Mouse (Mus musculus) layer of hippocampus, adult 18-20 months (tissue): ENCODE results near the gene Klra8. TPM values are rescaled to one million over a fixed set of nuclear protein-coding genes. Genes with fewer than 3 reads are reported as not detected.
"Not testable (repeated sequence)": the region's sequence is repeated elsewhere in the genome, so short reads cannot be mapped to it uniquely, and the experiment has no call there.

Source experiments
- DNase-seq, 2 experiments: peaks; one replicate each; pipeline ENCODE4 v3.0.0; 2022; ENCODE audit warnings: low spot score in 2 of 2
- long read RNA-seq: library from polyadenylated mRNA; stranded (forward); transcript quantifications from one replicate; pipeline ENCODE4 v2.0.0, GENCODE M21; 2021
- total RNA-seq, 2 experiments: library from RNA; stranded (reverse); gene quantifications; 2 replicates each; pipeline ENCODE4 v1.2.3; 2021

Gene Klra8
- not detected for total RNA-seq
- long read RNA-seq = 0 reads

DNA sequence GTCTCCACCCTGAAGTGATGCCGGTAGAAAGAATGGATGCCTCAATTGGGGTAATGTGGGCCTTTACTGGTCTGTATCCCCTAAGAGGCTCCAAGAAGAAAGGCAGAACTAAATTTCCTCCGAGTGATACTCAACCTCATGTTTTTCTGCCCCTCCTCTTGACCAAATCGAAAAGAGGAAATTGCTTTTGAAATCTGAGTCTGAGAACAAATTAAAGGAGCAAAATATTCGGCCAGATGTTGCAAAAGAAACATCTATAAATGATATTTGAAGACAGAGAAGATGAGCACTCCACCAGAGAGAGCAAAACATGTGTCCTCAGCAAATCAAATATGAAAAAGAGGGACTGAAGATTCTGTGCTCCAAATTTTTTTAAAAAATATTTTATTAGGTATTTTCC, at the start of gene Klra8:
Gene Klra8 (minus strand): TSS at position 101 of the 400 bp plus-strand sequence.
- not testable (repeated sequence) for DNase-seq

DNA sequence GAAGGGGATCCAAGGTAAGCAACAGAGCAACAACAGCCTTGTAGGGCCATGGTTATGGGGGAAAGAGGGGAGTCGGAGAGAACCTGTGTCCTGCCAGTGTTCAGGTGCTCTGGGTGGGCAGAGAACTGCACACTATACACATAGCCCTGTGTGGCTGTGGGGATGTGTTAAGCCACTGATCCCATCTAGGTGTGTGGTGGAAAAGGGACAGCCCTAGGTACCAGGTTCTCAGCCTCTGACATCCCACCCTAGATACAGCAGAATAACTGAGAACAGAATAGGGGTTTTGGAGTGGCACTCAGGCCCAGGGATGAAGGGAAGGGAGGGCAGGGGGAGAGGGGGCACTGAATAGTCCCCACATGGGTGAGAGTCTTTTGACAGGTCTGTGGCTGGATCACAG, 19.2 kb downstream of the Klra8 start:
- no peak for DNase-seq

DNA sequence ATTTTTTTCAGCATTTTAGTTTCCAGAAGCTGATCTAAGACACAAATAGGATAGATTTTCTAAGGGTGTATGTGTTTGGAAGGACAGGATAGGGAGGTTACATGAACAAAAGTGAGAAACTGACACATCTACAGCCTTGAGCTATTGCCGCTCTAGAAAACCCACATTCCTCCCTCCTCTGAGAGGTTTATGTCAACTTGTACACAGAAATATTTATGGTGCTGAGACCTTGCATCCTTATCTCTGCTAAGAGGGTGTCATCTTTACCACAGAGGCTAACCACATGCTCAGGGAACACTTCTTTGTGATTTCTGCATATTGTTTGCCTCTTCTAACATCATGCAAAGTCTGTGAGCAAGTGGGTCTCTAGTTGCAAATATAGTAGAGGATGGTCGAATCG, 27.0 kb downstream of the Klra8 start:
- DNase-seq = not testable (repeated sequence)

DNA sequence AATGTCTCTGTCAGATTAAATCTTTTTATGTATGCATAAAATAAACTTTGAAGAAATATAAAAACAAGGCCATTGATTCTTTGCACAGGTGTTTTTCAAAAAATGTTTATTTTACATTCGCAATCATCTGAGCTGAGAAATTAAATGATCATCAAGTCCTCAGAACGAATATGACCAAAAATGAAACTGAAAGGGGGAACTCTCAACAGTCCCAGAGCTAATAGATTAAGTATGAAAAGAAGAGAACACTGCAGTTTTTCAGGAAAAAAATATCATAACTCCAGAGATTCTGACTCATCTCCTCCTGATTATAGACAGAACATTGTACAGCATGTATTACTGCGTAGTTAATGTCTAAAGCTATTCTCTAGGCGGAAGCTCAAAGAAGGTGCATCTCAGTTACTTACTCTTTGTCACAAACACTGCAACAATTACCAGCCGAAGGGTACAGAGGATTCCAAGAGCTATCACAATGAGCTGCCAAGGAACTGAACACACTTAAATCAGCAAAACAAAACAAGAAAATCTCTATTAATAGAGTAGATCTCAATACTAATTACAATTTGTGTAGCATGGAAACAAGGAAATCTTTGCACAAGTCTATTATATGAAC, 37.3 kb downstream of the Klra8 start:
- DNase-seq = no peak

DNA sequence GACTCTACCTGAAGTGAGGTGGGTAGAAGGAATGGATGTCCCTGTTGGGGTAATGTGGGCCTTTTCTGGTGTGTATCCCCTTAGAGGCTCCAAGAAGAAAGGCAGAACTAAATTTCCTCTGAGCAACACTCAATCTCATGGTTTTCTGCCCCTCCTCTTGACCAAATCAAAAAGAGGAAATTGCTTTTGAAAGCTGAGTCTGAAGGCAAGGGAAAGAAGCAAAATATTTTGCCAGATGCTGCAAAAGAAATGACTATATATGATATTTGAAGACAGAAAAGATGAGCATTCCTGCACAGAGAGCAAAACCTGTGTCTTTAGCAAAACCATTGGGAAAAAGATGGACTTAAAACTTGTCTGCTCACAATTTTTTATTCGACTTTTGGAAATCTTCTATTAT, 62.5 kb downstream of the Klra8 start, which contains the start of gene Klra4:
Gene Klra4 (minus strand): TSS at position 101 of the 400 bp plus-strand sequence.
- not testable (repeated sequence) for DNase-seq

Other genes starting within 250 kb of the Klra8 start
- gene Klra5, start 212.2 kb downstream of the Klra8 start, total RNA-seq = not detected
- gene Klra6, start 102.9 kb downstream of the Klra8 start, total RNA-seq = not detected
- not detected for gene Klra4, start 62.6 kb downstream of the Klra8 start, total RNA-seq
- gene Klra9, start 63.2 kb upstream of the Klra8 start, total RNA-seq = not detected
- gene Klra7, start 103.4 kb upstream of the Klra8 start, total RNA-seq = not detected
- gene Klra10, start 152.0 kb upstream of the Klra8 start, total RNA-seq = not detected
- not detected for gene Klra3, start 207.7 kb upstream of the Klra8 start, total RNA-seq